ENCODE assay signal across 26 mouse cellular contexts in the genomic region with DNA sequence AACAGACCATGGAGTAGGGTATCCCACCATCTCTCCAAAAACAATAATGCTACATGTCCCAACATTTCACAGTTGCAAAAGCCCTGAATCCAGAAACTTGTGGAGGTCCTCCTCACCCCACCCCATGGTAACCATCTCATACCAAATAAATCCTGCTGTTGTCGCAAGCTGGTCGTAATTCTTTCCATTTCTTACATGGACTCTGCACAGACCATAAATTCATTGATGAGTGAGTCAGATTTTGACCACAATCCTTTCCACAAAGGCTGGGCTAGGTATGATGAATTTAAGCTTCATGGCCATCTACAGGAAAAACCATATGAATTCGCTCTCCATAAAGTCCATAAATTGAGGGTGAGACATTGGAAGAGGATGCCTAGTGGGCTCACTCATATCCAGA. TPM values are rescaled to one million over a fixed set of nuclear protein-coding genes. Genes with fewer than 3 reads are reported as not detected.
DNase-seq lines count a peak whose midpoint lies in the region; ATAC-seq and TF ChIP-seq lines count a peak whose summit lies in the region.
"Had no signal": no experiment of that assay in that cellular context is flagged by ENCODE, and none has a peak within 500 bp of the region (broad histone marks: within the 10 kb centered on the region; RNA-seq: fewer than 3 reads in every experiment).

No protein-coding gene starts in this region.

- H3K79me2 ChIP-seq in CH12.LX (replicated peaks; ENCODE audit: control insufficient read depth, extremely low read depth, insufficient read depth, poor library complexity, severe bottlenecking) (no peaks in the 10 kb centered on the region), myocyte (ENCODE audit: control insufficient read depth, insufficient read depth) (no peaks in the 10 kb centered on the region)

- no peak for TF ChIP-seq RAD21 in CH12.LX (IDR thresholded peaks at IDR 0.05; ENCODE audit: low read depth, low read length)

- H3K36me3 ChIP-seq in limb, embryonic 13.5 days = no peaks in the 10 kb centered on the region
- H3K36me3 ChIP-seq in limb, embryonic 10.5 days = no peaks in the 10 kb centered on the region
- H3K36me3 ChIP-seq in CH12.LX (replicated peaks in 1 of 2; ENCODE audit: control insufficient read depth in 1 of 2, insufficient read depth in 1 of 2, low read length in 1 of 2) = no peaks in the 10 kb centered on the region
- no peaks in the 10 kb centered on the region for H3K36me3 ChIP-seq in myocyte (ENCODE audit: control insufficient read depth, insufficient read depth)
- no peaks in the 10 kb centered on the region for H3K36me3 ChIP-seq in hindbrain, embryonic 11.5 days (ENCODE audit: control insufficient read depth, insufficient read depth, low read length)
- H3K36me3 ChIP-seq: embryonic facial prominence, embryonic 13.5 days; embryonic facial prominence, embryonic 15.5 days; forebrain, embryonic 15.5 days had no signal

- H3K4me2 ChIP-seq in limb, embryonic 13.5 days (replicated peaks) = no peak overlapping the region
- H3K4me2 ChIP-seq in CH12.LX (ENCODE audit: insufficient read depth, low read depth, poor library complexity, severe bottlenecking) = no peak overlapping the region
- peak overlapping the region; percentile 48 for H3K4me2 ChIP-seq in myocyte (ENCODE audit: low read depth)
- H3K4me2 ChIP-seq in hindbrain, embryonic 11.5 days (replicated peaks; ENCODE audit: low read depth, low read length) = no peak overlapping the region
- H3K4me2 ChIP-seq: embryonic facial prominence, embryonic 13.5 days; embryonic facial prominence, embryonic 15.5 days; forebrain, embryonic 13.5 days; forebrain, embryonic 15.5 days had no signal

- ATAC-seq in limb, embryonic 13.5 days (ENCODE audit: low FRiP score, low read depth) = no peak
- peak; percentile 55 for ATAC-seq in Patski
- no peak for ATAC-seq in hindbrain, embryonic 11.5 days (ENCODE audit: low FRiP score)
- ATAC-seq: CD4-positive, CD25-positive, alpha-beta regulatory T cell, adult 4 months; forebrain, embryonic 13.5 days; forebrain, embryonic 15.5 days; forebrain, postnatal 0 days had no signal

- no peak overlapping the region for H3K9ac ChIP-seq in limb, embryonic 13.5 days
- no peak overlapping the region for H3K9ac ChIP-seq in CH12.LX (ENCODE audit: insufficient read depth, low read depth)
- H3K9ac ChIP-seq in hindbrain, embryonic 11.5 days (ENCODE audit: low read depth, low read length) = no peak overlapping the region
- H3K9ac ChIP-seq: embryonic facial prominence, embryonic 13.5 days; embryonic facial prominence, embryonic 15.5 days; forebrain, embryonic 13.5 days; forebrain, embryonic 15.5 days; forebrain, postnatal 0 days had no signal

- 86% methylated on average over 3 of the region's 3 CpGs for WGBS in limb, embryonic 13.5 days
- WGBS in limb, embryonic 10.5 days = 90% methylated on average over 3 of the region's 3 CpGs
- WGBS in hindbrain, embryonic 11.5 days = 94% methylated on average over 3 of the region's 3 CpGs

- 0 out of 2 replicates have a peak, but pooled peaks have one; percentile 40 for TF ChIP-seq EP300 in CH12.LX (IDR thresholded peaks at IDR 0.05; ENCODE audit: low read length)

- peak overlapping the region; percentile 39; the same call in 1 of the 2 replicates for H3K27ac ChIP-seq in limb, embryonic 13.5 days
- no peak overlapping the region for H3K27ac ChIP-seq in limb, embryonic 10.5 days
- H3K27ac ChIP-seq in CH12.LX (ENCODE audit: insufficient read depth, low read depth) = no peak overlapping the region
- H3K27ac ChIP-seq in hindbrain, embryonic 11.5 days (ENCODE audit: low read depth, low read length) = no peak overlapping the region
- H3K27ac ChIP-seq: embryonic facial prominence, embryonic 13.5 days; embryonic facial prominence, embryonic 15.5 days; forebrain, embryonic 13.5 days; forebrain, embryonic 15.5 days had no signal

- DNase-seq in limb, embryonic 10.5 days (ENCODE audit: low spot score) = no peak
- DNase-seq in CH12.LX (ENCODE audit: extremely low read depth) (peak; percentile 8), Patski (ENCODE audit: low read depth, low spot score) (peak; percentile 66)
- no peak for DNase-seq in spleen, adult 12 weeks (ENCODE audit: low spot score)
- DNase-seq in left cerebral cortex, adult 18-20 months (ENCODE audit: low spot score in 2 of 2) = no peak
- DNase-seq in hindbrain, embryonic 11.5 days (ENCODE audit: low spot score) = no peak
- DNase-seq: adrenal gland, adult 2 months; adrenal gland, postnatal 10 days; adrenal gland, postnatal 25 days; cerebellum, adult 11 months; cerebellum, adult 18-20 months; cerebellum, adult 8-10 months; cerebellum, adult 9-11 months; cerebellum, postnatal 14 days; cerebellum, postnatal 36 days; embryo, embryonic 11 days; forebrain, postnatal 0 days had no signal

- in situ Hi-C loops in CH12.LX (cut with MboI; ENCODE audit: low pct_ligation_motif_present, low pct_unique_long_range_greater_than_20kb, low sequenced_read_pairs) (no loop called here), Patski (cut with MboI; ENCODE audit: low pct_unique_long_range_greater_than_20kb) (no loop called here)

- TF ChIP-seq POLR2A in CH12.LX (IDR thresholded peaks at IDR 0.05; ENCODE audit: low read depth, low read length) (no peak), myocyte (IDR thresholded peaks at IDR 0.05; ENCODE audit: insufficient read length, low read depth) (no peak)

- H3K9me3 ChIP-seq in limb, embryonic 13.5 days = no peaks in the 10 kb centered on the region
- H3K9me3 ChIP-seq in limb, embryonic 10.5 days (replicated peaks) = no peaks in the 10 kb centered on the region
- no peaks in the 10 kb centered on the region for H3K9me3 ChIP-seq in CH12.LX (replicated peaks; ENCODE audit: low read length)
- H3K9me3 ChIP-seq in hindbrain, embryonic 11.5 days (ENCODE audit: control insufficient read depth, low read length) = no peaks in the 10 kb centered on the region
- H3K9me3 ChIP-seq: embryonic facial prominence, embryonic 13.5 days; embryonic facial prominence, embryonic 15.5 days; forebrain, embryonic 13.5 days; forebrain, embryonic 15.5 days had no signal

- no peak overlapping the region for H3ac ChIP-seq in myocyte (ENCODE audit: control insufficient read depth, insufficient read length)

- CTCF ChIA-PET in Patski (lab: Charles Lee) = no interaction called here

- dilution Hi-C loops in CH12.LX (cut with MboI; ENCODE audit: extremely low pct_ligation_motif_present, extremely low pct_unique_long_range_greater_than_20kb, low sequenced_read_pairs) = no loop called here

- no peak for TF ChIP-seq CTCF in CH12.LX (conservative IDR thresholded peaks at IDR 0.05 in 1 of 2, IDR thresholded peaks at IDR 0.05 in 1 of 2; ENCODE audit: low read depth in 2 of 2, low read length in 2 of 2)
- no peak for TF ChIP-seq CTCF in Patski (IDR thresholded peaks at IDR 0.05)

- POLR2A ChIA-PET in Patski (lab: Charles Lee) = interaction anchor here (0.6 kb wide), 1 partner anchor 802 kb away, joined by 3 read pairs; no protein-coding TSS in a partner anchor

- H3K4me1 ChIP-seq in limb, embryonic 13.5 days = peaks cover 25% of the 10 kb centered on the region
- H3K4me1 ChIP-seq in limb, embryonic 10.5 days = peaks cover 21% of the 10 kb centered on the region
- H3K4me1 ChIP-seq in CH12.LX (ENCODE audit: control insufficient read depth in 1 of 2, insufficient read depth in 2 of 2) = no peaks in the 10 kb centered on the region
- no peaks in the 10 kb centered on the region for H3K4me1 ChIP-seq in hindbrain, embryonic 11.5 days (replicated peaks; ENCODE audit: control insufficient read depth, insufficient read depth, low read length)
- H3K4me1 ChIP-seq: forebrain, embryonic 13.5 days; forebrain, embryonic 15.5 days had no signal

- 0 out of 2 replicates have a peak, but pooled peaks cover 3% of the 10 kb centered on the region for H3K27me3 ChIP-seq in limb, embryonic 13.5 days
- H3K27me3 ChIP-seq in limb, embryonic 10.5 days (ENCODE audit: low read depth, poor library complexity, severe bottlenecking) = peaks cover 28% of the 10 kb centered on the region; the same call in 1 of the 2 replicates
- H3K27me3 ChIP-seq in CH12.LX (replicated peaks) (no peaks in the 10 kb centered on the region), Patski (no peaks in the 10 kb centered on the region), myocyte (ENCODE audit: control insufficient read depth, insufficient read depth, insufficient read length) (no peaks in the 10 kb centered on the region)
- no peaks in the 10 kb centered on the region for H3K27me3 ChIP-seq in hindbrain, embryonic 11.5 days (ENCODE audit: control insufficient read depth, insufficient read depth, low read length)
- H3K27me3 ChIP-seq: embryonic facial prominence, embryonic 13.5 days; embryonic facial prominence, embryonic 15.5 days; forebrain, embryonic 13.5 days; forebrain, embryonic 15.5 days had no signal

- no peak overlapping the region for H3K4me3 ChIP-seq in limb, embryonic 13.5 days
- no peak overlapping the region for H3K4me3 ChIP-seq in limb, embryonic 10.5 days
- H3K4me3 ChIP-seq in CH12.LX (replicated peaks in 1 of 3; ENCODE audit: low read depth in 2 of 3, low read length in 2 of 3, poor library complexity in 1 of 3) (no peak overlapping the region), myocyte (no peak overlapping the region)
- no peak overlapping the region for H3K4me3 ChIP-seq in hindbrain, embryonic 11.5 days (ENCODE audit: low read depth, low read length)
- H3K4me3 ChIP-seq: embryonic facial prominence, embryonic 13.5 days; embryonic facial prominence, embryonic 15.5 days; forebrain, embryonic 13.5 days; forebrain, embryonic 15.5 days had no signal

TF ChIP-seq in CH12.LX, 34 proteins besides CTCF, POLR2A, EP300 and RAD21 (continues in another document):
- TF ChIP-seq TBP (conservative IDR thresholded peaks at IDR 0.05; ENCODE audit: low read depth, low read length) (no peak), E2F4 (IDR thresholded peaks at IDR 0.05; ENCODE audit: insufficient replicate concordance, low read depth, low read length) (no peak), USF1 (IDR thresholded peaks at IDR 0.05; ENCODE audit: low read depth, low read length) (no peak), ZMIZ1 (IDR thresholded peaks at IDR 0.05; ENCODE audit: low read depth, low read length) (no peak)

TF ChIP-seq in myocyte, 11 proteins besides CTCF, POLR2A, EP300 and RAD21 (continues in another document):
- no peak for TF ChIP-seq MYOG (IDR thresholded peaks at IDR 0.05; ENCODE audit: control insufficient read depth in 1 of 3, insufficient read depth in 1 of 3, insufficient read length in 2 of 3, low read depth in 2 of 3)
- peak; percentile 80 for TF ChIP-seq CEBPB (IDR thresholded peaks at IDR 0.05; ENCODE audit: insufficient read depth, poor library complexity, severe bottlenecking)
- TF ChIP-seq REST (IDR thresholded peaks at IDR 0.05; ENCODE audit: insufficient read depth, insufficient read length) = no peak

RNA-seq across cellular contexts. Expression of gene Foxc1, which starts 42.0 kb away (rescaled TPM):
- polyA plus RNA-seq in limb, embryonic 13.5 days (2015; fragmentation: Nextera tagmentation; extraction: Ambion mirVana) = 5.1 and 6.8 TPM in 2 replicates
- 0.74 and 1.8 TPM in 2 replicates for polyA plus RNA-seq in limb, embryonic 10.5 days (2016; fragmentation: Nextera tagmentation; extraction: Ambion mirVana)
- not detected in 2 replicates for total RNA-seq in CH12.LX (2012; rRNA removed)
- not detected in 2 replicates for total RNA-seq in CH12.LX (2014; rRNA removed)
- not detected in 2 replicates for polyA plus RNA-seq in CH12.LX (2012; ENCODE audit: insufficient read length, low read depth)
- 29.1 TPM for polyA plus RNA-seq in Patski (2021)
- 3.4 TPM for polyA plus RNA-seq in myocyte (2012; fragmentation: generic; extraction: Trizol)
- total RNA-seq in left cerebral cortex, adult 18-20 months (2021) = 1 to 10 TPM; 5.7 to 6.6 TPM
- polyA plus RNA-seq in hindbrain, embryonic 11.5 days (2014; fragmentation: Nextera tagmentation; extraction: Ambion mirVana) = 5.6 and 6.1 TPM in 2 replicates
- total RNA-seq: common myeloid progenitor, adult 5-6 weeks; MEL had no signal
- polyA plus RNA-seq: CD4-positive, CD25-positive, alpha-beta regulatory T cell, adult 4 months had no signal

Comparison
In these comparisons a context has a peak if more than half of its experiments do, and no peak if none do; other contexts are left out.
1. DNase-seq: peak in CH12.LX (single experiment) and Patski (single experiment); none in limb, embryonic 10.5 days (single experiment), spleen, adult 12 weeks (single experiment), left cerebral cortex, adult 18-20 months (0 of 2) and hindbrain, embryonic 11.5 days (single experiment).